ENCODE assay signal across 10 mouse cellular contexts in the genomic region with DNA sequence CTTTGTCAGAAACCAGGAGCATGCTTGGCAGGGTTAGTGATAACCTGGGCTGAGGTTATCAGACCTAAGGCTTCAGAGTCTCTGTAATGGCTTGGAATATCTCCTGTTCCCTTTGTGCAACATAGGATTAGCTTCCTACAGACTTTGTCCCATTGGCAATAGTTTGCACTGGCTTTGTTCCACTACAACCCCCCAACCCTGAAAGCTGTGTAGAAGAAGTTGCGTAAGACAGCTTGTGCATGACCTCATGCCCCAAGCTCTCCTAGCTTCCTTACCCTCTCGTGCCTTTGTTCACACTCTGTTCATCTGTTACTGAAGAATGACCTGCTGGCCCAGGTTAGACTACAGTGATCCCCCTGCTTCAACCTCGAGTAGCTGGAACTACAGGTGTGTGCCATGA. TPM values are rescaled to one million over a fixed set of nuclear protein-coding genes. Genes with fewer than 3 reads are reported as not detected.
"Had no signal": no experiment of that assay in that cellular context is flagged by ENCODE, and none has a peak within 500 bp of the region (broad histone marks: within the 10 kb centered on the region; RNA-seq: fewer than 3 reads in every experiment).

No protein-coding gene starts in this region.

RNA-seq across cellular contexts. Expression of gene Cphx1, which starts 19.8 kb away (rescaled TPM):
- total RNA-seq: neutrophil, adult 5-6 weeks had no signal
- polyA plus RNA-seq: neural tube, embryonic 13.5 days; neural tube, embryonic 14.5 days; neural tube, embryonic 15.5 days; small intestine, adult 2 months; spleen, adult 2 months; stomach, embryonic 16.5 days; thymus, adult 2 months; thymus, postnatal 0 days; urinary bladder, adult 2 months had no signal

RNA-seq across cellular contexts. Expression of gene Duxbl1, which starts 20.5 kb away (rescaled TPM):
- total RNA-seq: neutrophil, adult 5-6 weeks had no signal

RNA-seq across cellular contexts. Expression of gene Plac9a, which starts 55.0 kb away (rescaled TPM):
- total RNA-seq: neutrophil, adult 5-6 weeks had no signal
- polyA plus RNA-seq: neural tube, embryonic 13.5 days; neural tube, embryonic 14.5 days; neural tube, embryonic 15.5 days; small intestine, adult 2 months; stomach, embryonic 16.5 days; thymus, adult 2 months; thymus, postnatal 0 days had no signal
